Mouse (Mus musculus): Measurements from ENCODE around the gene Def8. TPM values are rescaled to one million over a fixed set of nuclear protein-coding genes. Genes with fewer than 3 reads are reported as not detected.

Def8 gene
- polyA plus RNA-seq, 1 experiment: 13.5 TPM

GRCm38 (mm10) chr8:123441788-123442187, 18.5 kb downstream of the Def8 start:
- DNase-seq (ENCODE audit: low read depth in 1 of 2, low spot score in 2 of 2): no peak
- Histone ChIP-seq H3K4me3 (ENCODE audit: extremely low read depth, insufficient read depth, insufficient read length) (no peak overlapping the region), H3K27me3 (ENCODE audit: control insufficient read depth, insufficient read depth, low read length) (no peaks in the 10 kb centered on the region), H3K4me1 (ENCODE audit: control insufficient read depth, insufficient read depth, insufficient read length) (no peaks in the 10 kb centered on the region), H3K27ac (ENCODE audit: insufficient read depth, low read length) (no peak overlapping the region), H3K36me3 (ENCODE audit: control insufficient read depth, insufficient read depth, low read length) (no peaks in the 10 kb centered on the region)
- 84% methylated on average over 2 of the region's 2 CpGs for WGBS
- TF ChIP-seq POLR2A (IDR thresholded peaks at IDR 0.05; ENCODE audit: low read depth, low read length) (no peak), CTCF (IDR thresholded peaks at IDR 0.05; ENCODE audit: extremely low read depth, insufficient read depth, insufficient read length, insufficient replicate concordance) (no peak)

- WGBS: 92% methylated on average over 5 of the region's 5 CpGs
- Histone ChIP-seq H3K27ac (ENCODE audit: insufficient read depth, low read length) (no peak overlapping the region), H3K4me1 (ENCODE audit: control insufficient read depth, insufficient read depth, insufficient read length) (no peaks in the 10 kb centered on the region), H3K36me3 (ENCODE audit: control insufficient read depth, insufficient read depth, low read length) (no peaks in the 10 kb centered on the region), H3K4me3 (ENCODE audit: extremely low read depth, insufficient read depth, insufficient read length) (no peak overlapping the region), H3K27me3 (ENCODE audit: control insufficient read depth, insufficient read depth, low read length) (no peaks in the 10 kb centered on the region)
- no peak for TF ChIP-seq CTCF (IDR thresholded peaks at IDR 0.05; ENCODE audit: extremely low read depth, insufficient read depth, insufficient read length, insufficient replicate concordance)
- TF ChIP-seq POLR2A (IDR thresholded peaks at IDR 0.05; ENCODE audit: low read depth, low read length): no peak
- no peak for DNase-seq (ENCODE audit: low read depth in 1 of 2, low spot score in 2 of 2)
Measured at GRCm38 (mm10) chr8:123442351-123442750, 19.0 kb downstream of the Def8 start.

GRCm38 (mm10) chr8:123442871-123443575, 19.7 kb downstream of the Def8 start:
- Histone ChIP-seq H3K4me3 (ENCODE audit: extremely low read depth, insufficient read depth, insufficient read length) (peak overlapping the region; percentile 85), H3K27ac (ENCODE audit: insufficient read depth, low read length) (peak overlapping the region; percentile 80), H3K4me1 (ENCODE audit: control insufficient read depth, insufficient read depth, insufficient read length) (no peaks in the 10 kb centered on the region), H3K36me3 (ENCODE audit: control insufficient read depth, insufficient read depth, low read length) (no peaks in the 10 kb centered on the region), H3K27me3 (ENCODE audit: control insufficient read depth, insufficient read depth, low read length) (no peaks in the 10 kb centered on the region)
- peak; percentile 77 for TF ChIP-seq CTCF (IDR thresholded peaks at IDR 0.05; ENCODE audit: extremely low read depth, insufficient read depth, insufficient read length, insufficient replicate concordance)
- TF ChIP-seq POLR2A (IDR thresholded peaks at IDR 0.05; ENCODE audit: low read depth, low read length): peak; percentile 40; the same call in 1 of the 2 replicates
- peak; percentile 89 to 93 for DNase-seq (ENCODE audit: low read depth in 1 of 2, low spot score in 2 of 2)
- WGBS: under 1% methylated on average over 41 of the region's 41 CpGs

- 6% methylated on average over 4 of the region's 4 CpGs for WGBS
- no peaks in the 10 kb centered on the region for H3K27me3 ChIP-seq (ENCODE audit: control insufficient read depth, insufficient read depth, low read length)
- peak overlapping the region; percentile 85 for H3K4me3 ChIP-seq (ENCODE audit: extremely low read depth, insufficient read depth, insufficient read length)
- H3K4me1 ChIP-seq (ENCODE audit: control insufficient read depth, insufficient read depth, insufficient read length): no peaks in the 10 kb centered on the region
- H3K36me3 ChIP-seq (ENCODE audit: control insufficient read depth, insufficient read depth, low read length): no peaks in the 10 kb centered on the region
- no peak overlapping the region for H3K27ac ChIP-seq (ENCODE audit: insufficient read depth, low read length)
- no peak for DNase-seq (ENCODE audit: low read depth in 1 of 2, low spot score in 2 of 2)
- TF ChIP-seq POLR2A (IDR thresholded peaks at IDR 0.05; ENCODE audit: low read depth, low read length) (no peak), CTCF (IDR thresholded peaks at IDR 0.05; ENCODE audit: extremely low read depth, insufficient read depth, insufficient read length, insufficient replicate concordance) (no peak)
Measured at GRCm38 (mm10) chr8:123443576-123443921, 20.2 kb downstream of the Def8 start.

GRCm38 (mm10) chr8:123444131-123444530, 20.8 kb downstream of the Def8 start:
- H3K4me1 ChIP-seq (ENCODE audit: control insufficient read depth, insufficient read depth, insufficient read length): no peaks in the 10 kb centered on the region
- H3K4me3 ChIP-seq (ENCODE audit: extremely low read depth, insufficient read depth, insufficient read length): no peak overlapping the region
- no peaks in the 10 kb centered on the region for H3K36me3 ChIP-seq (ENCODE audit: control insufficient read depth, insufficient read depth, low read length)
- TF ChIP-seq CTCF (IDR thresholded peaks at IDR 0.05; ENCODE audit: extremely low read depth, insufficient read depth, insufficient read length, insufficient replicate concordance) (no peak), POLR2A (IDR thresholded peaks at IDR 0.05; ENCODE audit: low read depth, low read length) (no peak)
- 69% methylated on average over 6 of the region's 6 CpGs for WGBS
- H3K27me3 ChIP-seq (ENCODE audit: control insufficient read depth, insufficient read depth, low read length): no peaks in the 10 kb centered on the region
- no peak for DNase-seq (ENCODE audit: low read depth in 1 of 2, low spot score in 2 of 2)
- no peak overlapping the region for H3K27ac ChIP-seq (ENCODE audit: insufficient read depth, low read length)

- Histone ChIP-seq H3K27ac (ENCODE audit: insufficient read depth, low read length) (no peak overlapping the region), H3K36me3 (ENCODE audit: control insufficient read depth, insufficient read depth, low read length) (no peaks in the 10 kb centered on the region), H3K4me1 (ENCODE audit: control insufficient read depth, insufficient read depth, insufficient read length) (no peaks in the 10 kb centered on the region), H3K4me3 (ENCODE audit: extremely low read depth, insufficient read depth, insufficient read length) (no peak overlapping the region), H3K27me3 (ENCODE audit: control insufficient read depth, insufficient read depth, low read length) (no peaks in the 10 kb centered on the region)
- 91% methylated on average over 10 of the region's 10 CpGs for WGBS
- DNase-seq (ENCODE audit: low read depth in 1 of 2, low spot score in 2 of 2): no peak
- TF ChIP-seq CTCF (IDR thresholded peaks at IDR 0.05; ENCODE audit: extremely low read depth, insufficient read depth, insufficient read length, insufficient replicate concordance) (no peak), POLR2A (IDR thresholded peaks at IDR 0.05; ENCODE audit: low read depth, low read length) (no peak)
Measured at GRCm38 (mm10) chr8:123445981-123446380, 22.7 kb downstream of the Def8 start.

- WGBS: 91% methylated on average over 6 of the region's 6 CpGs
- H3K27me3 ChIP-seq (ENCODE audit: control insufficient read depth, insufficient read depth, low read length): no peaks in the 10 kb centered on the region
Measured at GRCm38 (mm10) chr8:123446799-123447198, 23.5 kb downstream of the Def8 start.

More at GRCm38 (mm10) chr8:123446799-123447198, 23.5 kb downstream of the Def8 start:
- H3K27ac ChIP-seq (ENCODE audit: insufficient read depth, low read length): no peak overlapping the region
- TF ChIP-seq POLR2A (IDR thresholded peaks at IDR 0.05; ENCODE audit: low read depth, low read length) (no peak), CTCF (IDR thresholded peaks at IDR 0.05; ENCODE audit: extremely low read depth, insufficient read depth, insufficient read length, insufficient replicate concordance) (no peak)
- H3K4me1 ChIP-seq (ENCODE audit: control insufficient read depth, insufficient read depth, insufficient read length): no peaks in the 10 kb centered on the region
- H3K36me3 ChIP-seq (ENCODE audit: control insufficient read depth, insufficient read depth, low read length): no peaks in the 10 kb centered on the region
- H3K4me3 ChIP-seq (ENCODE audit: extremely low read depth, insufficient read depth, insufficient read length): no peak overlapping the region
- no peak for DNase-seq (ENCODE audit: low read depth in 1 of 2, low spot score in 2 of 2)

Measured in spleen, adult 2 months (tissue).